Mouse (Mus musculus) v-Abl transformed pro-B cells (cell line): ENCODE results near the gene Epha1.

Source experiments
- in situ Hi-C, 2 experiments: fragments of 400-800 bp; cut with MboI; formaldehyde crosslinking; loops; one replicate each; pipeline ENCODE4 v1.15.1; 2025; ENCODE audit not compliant: unreplicated experiment in 2 of 2

The Epha1 gene

GRCm38 (mm10) chr6:42355794-42356600 lies 17.1 kb downstream of the Epha1 start:
- in situ Hi-C loops = no loop called here

- in situ Hi-C loops = no loop called here
Observed at GRCm38 (mm10) chr6:42355366-42355765, 17.7 kb downstream of the Epha1 start.

GRCm38 (mm10) chr6:42354076-42355019 lies 18.7 kb downstream of the Epha1 start:
- in situ Hi-C loops = no loop called here

GRCm38 (mm10) chr6:42353180-42353579 lies 19.9 kb downstream of the Epha1 start:
- in situ Hi-C loops = no loop called here

- in situ Hi-C loops = no loop called here
Observed at GRCm38 (mm10) chr6:42352486-42352846, 20.6 kb downstream of the Epha1 start.

- in situ Hi-C loops = no loop called here
Observed at GRCm38 (mm10) chr6:42351776-42352485, 21.1 kb downstream of the Epha1 start.

- in situ Hi-C loops = no loop called here
Observed at GRCm38 (mm10) chr6:42350968-42351775, 21.9 kb downstream of the Epha1 start.

- in situ Hi-C loops = no loop called here
Observed at GRCm38 (mm10) chr6:42350021-42350967, 22.8 kb downstream of the Epha1 start.

GRCm38 (mm10) chr6:42349426-42350020 lies 23.5 kb downstream of the Epha1 start, which contains the start of gene Zyx:
Gene Zyx (plus strand): TSS chr6:42349630.
- in situ Hi-C loops = no loop called here

- in situ Hi-C loops = no loop called here
Observed at GRCm38 (mm10) chr6:42349006-42349425, 24.1 kb downstream of the Epha1 start.

- in situ Hi-C loops = no loop called here
Observed at GRCm38 (mm10) chr6:42348281-42349005, 24.6 kb downstream of the Epha1 start.

GRCm38 (mm10) chr6:42344255-42344654 lies 28.8 kb downstream of the Epha1 start:
- in situ Hi-C loops = no loop called here

- in situ Hi-C loops = no loop called here
Observed at GRCm38 (mm10) chr6:42343361-42344120, 29.5 kb downstream of the Epha1 start.

- in situ Hi-C loops = no loop called here
Observed at GRCm38 (mm10) chr6:42342171-42342570, 30.9 kb downstream of the Epha1 start.

- in situ Hi-C loops = no loop called here
Observed at GRCm38 (mm10) chr6:42339981-42340380, 33.1 kb downstream of the Epha1 start.

- in situ Hi-C loops = no loop called here
Observed at GRCm38 (mm10) chr6:42339189-42339588, 33.9 kb downstream of the Epha1 start.

- in situ Hi-C loops = no loop called here
Observed at GRCm38 (mm10) chr6:42330946-42331345, 42.1 kb downstream of the Epha1 start.
